ENCODE assay signal across 17 mouse cellular contexts in genomic region chr6:38337166-38337705, GRCm38 (mm10). TPM values are rescaled to one million over a fixed set of nuclear protein-coding genes. Genes with fewer than 3 reads are reported as not detected.
A peak's percentile ranks its signal among the peaks of the same experiment; 100 is the strongest.
DNase-seq lines count a peak whose midpoint lies in the region; ATAC-seq and TF ChIP-seq lines count a peak whose summit lies in the region.
"Had no signal": no experiment of that assay in that cellular context is flagged by ENCODE, and none has a peak within 500 bp of the region (broad histone marks: within the 10 kb centered on the region; RNA-seq: fewer than 3 reads in every experiment).

No protein-coding gene starts in this region.

- no peak overlapping the region for H3K27ac ChIP-seq in layer of hippocampus, adult 2 months
- H3K27ac ChIP-seq in liver, postnatal 0 days (ENCODE audit: low read depth) = no peak overlapping the region
- no peak overlapping the region for H3K27ac ChIP-seq in hindbrain, postnatal 0 days
- H3K27ac ChIP-seq: embryonic facial prominence, embryonic 10.5 days; heart, embryonic 13.5 days; hindbrain, embryonic 10.5 days; neural tube, embryonic 13.5 days had no signal

- H3K4me3 ChIP-seq in layer of hippocampus, adult 2 months = no peak overlapping the region
- no peak overlapping the region for H3K4me3 ChIP-seq in liver, postnatal 0 days (ENCODE audit: low read depth, low read length)
- H3K4me3 ChIP-seq in hindbrain, postnatal 0 days (ENCODE audit: low read length) = no peak overlapping the region
- H3K4me3 ChIP-seq: embryonic facial prominence, embryonic 10.5 days; heart, embryonic 13.5 days; hindbrain, embryonic 10.5 days; neural tube, embryonic 13.5 days had no signal

- H3K9ac ChIP-seq in liver, postnatal 0 days (replicated peaks) = no peak overlapping the region
- H3K9ac ChIP-seq in hindbrain, postnatal 0 days (replicated peaks; ENCODE audit: low read length) = no peak overlapping the region
- H3K9ac ChIP-seq: forebrain, postnatal 0 days; heart, embryonic 13.5 days; neural tube, embryonic 13.5 days had no signal

- peak; percentile 32 for TF ChIP-seq CTCF in layer of hippocampus, adult 2 months (conservative IDR thresholded peaks at IDR 0.05)
- peak; percentile 55 for TF ChIP-seq CTCF in liver, postnatal 0 days (IDR thresholded peaks at IDR 0.05; ENCODE audit: low read depth)
- no peak for TF ChIP-seq CTCF in hindbrain, postnatal 0 days (IDR thresholded peaks at IDR 0.05; ENCODE audit: low read depth)

- no peaks in the 10 kb centered on the region for H3K27me3 ChIP-seq in liver, postnatal 0 days (ENCODE audit: insufficient read depth, low read length)
- H3K27me3 ChIP-seq in hindbrain, postnatal 0 days (ENCODE audit: insufficient read depth, low read length) = no peaks in the 10 kb centered on the region
- H3K27me3 ChIP-seq: heart, embryonic 13.5 days; neural tube, embryonic 13.5 days had no signal

- ATAC-seq in liver, postnatal 0 days = no peak
- no peak for ATAC-seq in hindbrain, postnatal 0 days
- ATAC-seq: forebrain, postnatal 0 days; midbrain, embryonic 16.5 days had no signal

- TF ChIP-seq EP300 in liver, postnatal 0 days (IDR thresholded peaks at IDR 0.05; ENCODE audit: low read depth) = no peak

- peaks cover 73% of the 10 kb centered on the region for H3K36me3 ChIP-seq in liver, postnatal 0 days (replicated peaks; ENCODE audit: insufficient read depth, low read length)
- H3K36me3 ChIP-seq in hindbrain, postnatal 0 days (ENCODE audit: insufficient read depth, low read length) = no peaks in the 10 kb centered on the region
- H3K36me3 ChIP-seq: embryonic facial prominence, embryonic 10.5 days; hindbrain, embryonic 10.5 days; neural tube, embryonic 13.5 days had no signal

- no peak overlapping the region for H3K4me2 ChIP-seq in liver, postnatal 0 days (ENCODE audit: low read depth, low read length)
- H3K4me2 ChIP-seq in hindbrain, postnatal 0 days (ENCODE audit: low read depth, low read length) = no peak overlapping the region
- H3K4me2 ChIP-seq: heart, embryonic 13.5 days; neural tube, embryonic 13.5 days had no signal

- H3K9me3 ChIP-seq in liver, postnatal 0 days (ENCODE audit: low read length) = no peaks in the 10 kb centered on the region
- H3K9me3 ChIP-seq in hindbrain, postnatal 0 days (ENCODE audit: low read length) = no peaks in the 10 kb centered on the region
- H3K9me3 ChIP-seq: embryonic facial prominence, embryonic 10.5 days; heart, embryonic 13.5 days; hindbrain, embryonic 10.5 days; neural tube, embryonic 13.5 days had no signal

- peaks cover 26% of the 10 kb centered on the region for H3K4me1 ChIP-seq in liver, postnatal 0 days (ENCODE audit: insufficient read depth)
- no peaks in the 10 kb centered on the region for H3K4me1 ChIP-seq in hindbrain, postnatal 0 days (ENCODE audit: insufficient read depth, low read length)
- H3K4me1 ChIP-seq: embryonic facial prominence, embryonic 10.5 days; neural tube, embryonic 13.5 days had no signal

- WGBS in liver, postnatal 0 days (ENCODE audit: insufficient replicate concordance) = 85% methylated on average over 4 of the region's 4 CpGs
- 90% methylated on average over 4 of the region's 4 CpGs for WGBS in hindbrain, postnatal 0 days

- no peak for DNase-seq in layer of hippocampus, adult 2 months (ENCODE audit: low spot score in 2 of 2)
- DNase-seq in layer of hippocampus, adult 8-10 months (ENCODE audit: low spot score in 2 of 2) = no peak
- peak; percentile 50 for DNase-seq in 416B (ENCODE audit: low read depth)
- peak; percentile 53 for DNase-seq in CD4-positive helper T cell, adult 2 months (ENCODE audit: low read depth, low spot score)
- DNase-seq in liver, postnatal 0 days = no peak
- DNase-seq in hindbrain, postnatal 0 days (ENCODE audit: low spot score) = no peak
- DNase-seq in Muller cell, postnatal 12 days (ENCODE audit: inconsistent ontology term) = no peak
- DNase-seq: cerebellum, adult 9-11 months; forebrain, postnatal 0 days; gastrocnemius, postnatal 14 days; kidney, adult 18-20 months; retina, postnatal 1 day had no signal

RNA-seq across cellular contexts. Expression of gene Zc3hav1, which starts 17.2 kb away (rescaled TPM):
- total RNA-seq in layer of hippocampus, adult 2 months (2021) = 1 to 10 TPM; 3.1 to 3.9 TPM
- 10 to 100 TPM in 2 of 4 experiments, 1 to 10 TPM in 2; 5.0 to 12.5 (median 7.5) TPM for total RNA-seq in layer of hippocampus, adult 8-10 months (2022)
- polyA plus RNA-seq in liver, postnatal 0 days (2015; fragmentation: Nextera tagmentation; extraction: Ambion mirVana) = 14.7 and 16.6 TPM in 2 replicates
- total RNA-seq in hindbrain, postnatal 0 days (2014; rRNA removed) = 5.0 and 7.0 TPM in 2 replicates
- polyA plus RNA-seq in hindbrain, postnatal 0 days (2015; fragmentation: Nextera tagmentation; extraction: Ambion mirVana) = 2.3 and 2.9 TPM in 2 replicates

RNA-seq across cellular contexts. Expression of gene Zc3hav1l, which starts 38.2 kb away (rescaled TPM):
- 1 to 10 TPM; 4.5 TPM for total RNA-seq in layer of hippocampus, adult 2 months (2021)
- 1 to 10 TPM; 3.8 to 5.4 (median 4.7) TPM for total RNA-seq in layer of hippocampus, adult 8-10 months (2022)
- polyA plus RNA-seq in liver, postnatal 0 days (2015; fragmentation: Nextera tagmentation; extraction: Ambion mirVana) = 0.59 and 0.61 TPM in 2 replicates
- 6.1 and 7.9 TPM in 2 replicates for total RNA-seq in hindbrain, postnatal 0 days (2014; rRNA removed)
- 2.7 and 2.9 TPM in 2 replicates for polyA plus RNA-seq in hindbrain, postnatal 0 days (2015; fragmentation: Nextera tagmentation; extraction: Ambion mirVana)

RNA-seq across cellular contexts. Expression of gene Ttc26, which starts 44.0 kb away (rescaled TPM):
- total RNA-seq in layer of hippocampus, adult 2 months (2021) = 10 to 100 TPM; 11.5 to 12.2 TPM
- total RNA-seq in layer of hippocampus, adult 8-10 months (2022) = 10 to 100 TPM; 11.5 to 14.4 (median 13.5) TPM
- 0.11 and 0.16 TPM in 2 replicates for polyA plus RNA-seq in liver, postnatal 0 days (2015; fragmentation: Nextera tagmentation; extraction: Ambion mirVana)
- total RNA-seq in hindbrain, postnatal 0 days (2014; rRNA removed) = 4.6 and 5.0 TPM in 2 replicates
- 2.5 and 2.9 TPM in 2 replicates for polyA plus RNA-seq in hindbrain, postnatal 0 days (2015; fragmentation: Nextera tagmentation; extraction: Ambion mirVana)

Comparison
In these comparisons a context has a peak if more than half of its experiments do, and no peak if none do; other contexts are left out.
1. DNase-seq: peak in 416B (single experiment) and CD4-positive helper T cell, adult 2 months (single experiment); none in layer of hippocampus, adult 2 months (0 of 2), layer of hippocampus, adult 8-10 months (0 of 2), liver, postnatal 0 days (single experiment), hindbrain, postnatal 0 days (single experiment) and Muller cell, postnatal 12 days (single experiment).